Mouse (Mus musculus) brain, embryonic 14.5 days (tissue): ENCODE measurements around the gene Nbeal2.
A peak's percentile ranks its signal among the peaks of the same experiment; 100 is the strongest.

Experiments
- CTCF ChIP-seq: fragments of 200-500 bp; IDR thresholded peaks from 2 replicates; pipeline ENCODE4 v1.5.1; 2012; ENCODE audit warnings: inconsistent platforms, mild to moderate bottlenecking, moderate library complexity, borderline replicate concordance; ENCODE audit not compliant: insufficient read depth, insufficient read length; ENCODE audit errors: extremely low read depth
- POLR2A ChIP-seq: fragments of 200-500 bp; IDR thresholded peaks from 2 replicates; pipeline ENCODE4 v1.6.1; 2012; ENCODE audit warnings: mild to moderate bottlenecking, inconsistent platforms, borderline replicate concordance; ENCODE audit not compliant: poor library complexity, insufficient read depth, insufficient read length, severe bottlenecking; ENCODE audit errors: extremely low read depth

- TF ChIP-seq CTCF = peak; percentile 18; the same call in 1 of the 2 replicates
- no peak for TF ChIP-seq POLR2A
These were observed 22.2 kb downstream of the Nbeal2 start for GRCm38 (mm10) chr9:110631651-110632275.
